ENCODE assay signal across 8 mouse cellular contexts in the genomic region with DNA sequence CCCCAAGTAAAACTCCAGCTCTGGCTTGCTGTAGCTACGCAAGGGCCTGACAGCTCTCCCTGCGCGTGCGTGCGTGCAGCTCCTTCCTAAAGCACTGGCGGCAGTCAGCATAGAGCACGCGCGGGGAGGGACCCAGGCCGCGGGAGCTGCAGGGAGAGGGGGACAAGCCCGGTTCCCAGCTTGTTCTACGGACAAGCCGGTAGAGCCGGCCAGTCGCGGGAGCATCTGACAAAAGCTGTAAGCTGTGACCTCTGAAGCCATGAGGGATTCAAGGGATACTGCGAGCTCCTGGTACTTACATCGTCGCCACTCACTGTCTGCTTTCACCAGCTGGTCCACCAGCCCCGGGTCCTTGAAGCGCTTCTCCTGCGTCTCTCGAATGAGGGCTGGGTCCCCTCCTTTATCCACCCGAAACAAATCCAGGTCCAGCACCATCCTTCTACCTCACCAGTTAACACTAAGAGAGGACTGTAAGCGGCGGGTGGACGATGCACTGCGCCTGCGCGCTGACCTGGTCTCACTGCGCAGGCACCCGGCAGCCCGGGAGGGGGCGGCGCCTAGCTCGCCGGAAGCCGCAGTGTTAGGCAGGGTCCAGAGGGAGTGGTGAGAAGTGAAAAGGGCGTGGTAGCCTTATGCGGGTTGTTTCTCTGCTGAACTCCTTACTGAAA. TPM values are rescaled to one million over a fixed set of nuclear protein-coding genes. Genes with fewer than 3 reads are reported as not detected.
DNase-seq lines count a peak whose midpoint lies in the region; ATAC-seq and TF ChIP-seq lines count a peak whose summit lies in the region.

TSS of gene Sars (minus strand) at position 512 of the 668 bp plus-strand sequence.

- no peak for TF ChIP-seq CTCF in G1E (IDR thresholded peaks at IDR 0.05; ENCODE audit: low read depth, low read length)
- TF ChIP-seq CTCF in forebrain, postnatal 0 days (IDR thresholded peaks at IDR 0.05; ENCODE audit: low read depth), result peak; percentile 48

- no peaks in the 10 kb centered on the region for H3K9me3 ChIP-seq in G1E (replicated peaks)
- no peaks in the 10 kb centered on the region for H3K9me3 ChIP-seq in forebrain, postnatal 0 days (ENCODE audit: low read length)
- no peaks in the 10 kb centered on the region for H3K9me3 ChIP-seq in lung, embryonic 15.5 days

- peak within 1 kb of the TSS; percentile 77 for H3K4me3 ChIP-seq in G1E (ENCODE audit: low read depth, low read length)
- peak within 1 kb of the TSS; percentile 73 for H3K4me3 ChIP-seq in forebrain, postnatal 0 days (ENCODE audit: low read depth, low read length)
- peak within 1 kb of the TSS; percentile 75 for H3K4me3 ChIP-seq in lung, embryonic 15.5 days

- ATAC-seq in G1E (ENCODE audit: extremely low read depth, insufficient number of reproducible peaks, low FRiP score, poor library complexity, severe bottlenecking), result peak; percentile 87
- peak; percentile 95 for ATAC-seq in forebrain, postnatal 0 days
- ATAC-seq in lung, embryonic 15.5 days (ENCODE audit: borderline replicate concordance, extremely low read depth, low FRiP score, low TSS enrichment), result peak; percentile 98

- DNase-seq in G1E (ENCODE audit: low spot score), result peak; percentile 91
- peak; percentile 91 to 95 for DNase-seq in cerebellum, adult 18-20 months
- peak; percentile 92 for DNase-seq in forebrain, postnatal 0 days
- DNase-seq in heart, postnatal 4 days, result peak; percentile 93
- peak; percentile 81 to 87 for DNase-seq in layer of hippocampus, adult 8-10 months (ENCODE audit: low spot score in 2 of 2)
- DNase-seq in ovary, adult 18-20 months (ENCODE audit: low spot score), result peak; percentile 86
- peak; percentile 86 for DNase-seq in thymus, postnatal 0 days (ENCODE audit: low spot score)

- peak within 1 kb of the TSS; percentile 71 for H3K4me2 ChIP-seq in forebrain, postnatal 0 days (ENCODE audit: low read depth)
- peak within 1 kb of the TSS; percentile 82 for H3K4me2 ChIP-seq in lung, embryonic 15.5 days

- H3K27me3 ChIP-seq in G1E (ENCODE audit: insufficient read depth, low read length), result peaks cover 15% of the 10 kb centered on the region
- no peaks in the 10 kb centered on the region for H3K27me3 ChIP-seq in forebrain, postnatal 0 days (ENCODE audit: insufficient read depth, low read length)
- no peaks in the 10 kb centered on the region for H3K27me3 ChIP-seq in lung, embryonic 15.5 days

- peak within 1 kb of the TSS; percentile 92 for H3K9ac ChIP-seq in forebrain, postnatal 0 days
- H3K9ac ChIP-seq in lung, embryonic 15.5 days, result peak within 1 kb of the TSS; percentile 66

- 1% methylated on average over 41 of the region's 41 CpGs for WGBS in forebrain, postnatal 0 days
- under 1% methylated on average over 41 of the region's 41 CpGs for WGBS in lung, embryonic 15.5 days

- peaks cover 49% of the 10 kb centered on the region for H3K4me1 ChIP-seq in G1E (ENCODE audit: insufficient read depth, low read depth, low read length)
- peaks cover 15% of the 10 kb centered on the region for H3K4me1 ChIP-seq in forebrain, postnatal 0 days (ENCODE audit: insufficient read depth)
- peaks cover 23% of the 10 kb centered on the region for H3K4me1 ChIP-seq in lung, embryonic 15.5 days

- H3K27ac ChIP-seq in forebrain, postnatal 0 days (ENCODE audit: low read depth, low read length), result peak within 1 kb of the TSS; percentile 94
- peak within 1 kb of the TSS; percentile 78 for H3K27ac ChIP-seq in lung, embryonic 15.5 days

- H3K36me3 ChIP-seq in G1E (replicated peaks), result peaks cover 38% of the 10 kb centered on the region
- peaks cover 3% of the 10 kb centered on the region; the same call in 1 of the 2 replicates for H3K36me3 ChIP-seq in forebrain, postnatal 0 days (ENCODE audit: insufficient read depth)
- no peaks in the 10 kb centered on the region for H3K36me3 ChIP-seq in lung, embryonic 15.5 days

RNA-seq across cellular contexts. Expression of gene Sars, which starts in this region (rescaled TPM):
- 138 and 143 TPM in 2 replicates for total RNA-seq in G1E (2014; fragmentation: Nextera tagmentation)
- total RNA-seq in G1E (2017), result 341 and 480 TPM in 2 replicates
- 170 and 206 TPM in 2 replicates for polyA plus RNA-seq in G1E (2012)
- 196 and 202 TPM in 2 replicates for total RNA-seq in forebrain, postnatal 0 days (2014; rRNA removed)
- polyA plus RNA-seq in forebrain, postnatal 0 days (2015; fragmentation: Nextera tagmentation; extraction: Ambion mirVana), result 220 and 223 TPM in 2 replicates
- 10 to 100 TPM; 88.2 to 90.6 TPM for total RNA-seq in heart, postnatal 4 days (2021)
- total RNA-seq in layer of hippocampus, adult 8-10 months (2022), result 100 to 1,000 TPM; 191 to 220 (median 209) TPM
- 115 and 116 TPM in 2 replicates for polyA plus RNA-seq in lung, embryonic 15.5 days (2015; fragmentation: Nextera tagmentation; extraction: Ambion mirVana)
- polyA plus RNA-seq in thymus, postnatal 0 days (2015; fragmentation: Nextera tagmentation; extraction: Ambion mirVana), result 122 and 127 TPM in 2 replicates

Comparison
In these comparisons a context has a peak if more than half of its experiments do, and no peak if none do; other contexts are left out.
1. Peak in every context shown above with its lines: DNase-seq, ATAC-seq, H3K4me3 ChIP-seq and H3K27ac ChIP-seq.